Mouse (Mus musculus) ovary, postnatal 14 days (tissue): Measurements from ENCODE around the gene Kcnd1.
"Not testable (repeated sequence)": the region's sequence is repeated elsewhere in the genome, so short reads cannot be mapped to it uniquely, and the experiment has no call there.

Experiments used
- DNase-seq: peaks from one replicate; pipeline ENCODE4 v3.0.0; 2022; ENCODE audit warnings: low spot score

Gene Kcnd1

DNA sequence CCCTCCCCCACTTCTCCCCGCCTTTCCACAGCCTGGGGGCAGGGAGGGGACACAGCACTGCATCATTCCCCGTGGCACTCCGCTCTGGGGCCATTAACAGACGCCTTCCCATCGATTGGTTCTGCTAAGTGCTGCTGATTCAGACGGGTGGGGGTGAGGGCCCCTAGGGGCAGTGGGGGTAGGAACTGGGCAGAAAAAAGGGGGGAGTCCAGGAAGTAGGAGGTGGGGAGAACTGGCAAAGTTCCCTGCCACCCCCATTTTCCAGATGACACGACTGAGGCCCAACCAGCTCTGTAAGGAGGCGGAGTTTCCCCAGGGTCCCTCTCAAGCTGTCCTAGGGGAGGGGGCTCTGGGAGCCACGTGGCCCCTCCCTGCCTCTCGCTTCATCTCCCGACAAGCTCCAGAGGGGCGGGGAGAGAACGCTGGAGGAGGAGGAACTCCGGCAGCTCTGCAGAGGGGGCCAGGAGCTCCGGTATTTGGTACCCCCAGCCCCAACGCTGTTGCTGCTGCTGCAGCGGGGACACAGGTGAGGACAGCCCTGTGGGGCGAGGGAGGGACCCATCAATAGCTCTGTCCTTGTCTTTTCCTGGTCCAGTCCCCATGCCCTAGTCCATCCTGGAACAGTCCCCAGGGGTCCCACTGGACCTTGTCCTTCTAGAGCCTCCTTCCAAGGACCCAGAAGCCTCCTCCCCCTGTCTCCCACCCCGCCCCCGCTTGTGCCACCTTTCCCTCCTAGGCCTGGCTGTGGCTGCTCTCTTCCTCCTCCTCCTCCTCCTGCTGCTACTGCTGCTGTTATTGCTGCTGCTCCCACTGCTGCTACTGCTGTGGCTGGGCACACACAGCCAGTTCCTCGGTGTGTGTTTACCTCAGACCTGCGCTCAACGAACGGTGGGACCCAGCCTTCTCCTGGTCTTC is at the start of gene Kcnd1:
Gene Kcnd1, plus strand, starts transcription at position 425 of the 915 bp plus-strand sequence.
- no peak for DNase-seq

DNA sequence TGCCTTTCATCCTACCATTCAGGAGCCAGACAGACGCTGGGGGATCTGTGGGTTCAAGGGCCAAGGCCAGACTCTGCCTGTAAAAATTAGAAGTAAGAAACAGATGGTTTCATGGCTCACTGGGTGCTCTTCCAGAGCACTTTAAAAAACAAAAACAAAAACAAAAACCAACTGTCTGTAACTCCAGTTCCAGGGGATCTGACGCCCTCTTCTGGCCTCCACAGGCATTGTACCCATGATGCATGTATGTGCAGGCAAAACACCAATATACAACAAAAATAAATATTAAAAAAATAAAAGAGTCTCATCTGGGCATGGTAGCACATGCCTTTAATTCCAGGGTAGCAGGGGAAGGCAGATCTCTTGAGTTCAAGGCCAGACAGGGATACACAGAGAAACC is 49.3 kb upstream of the Kcnd1 start:
- DNase-seq: no peak

DNA sequence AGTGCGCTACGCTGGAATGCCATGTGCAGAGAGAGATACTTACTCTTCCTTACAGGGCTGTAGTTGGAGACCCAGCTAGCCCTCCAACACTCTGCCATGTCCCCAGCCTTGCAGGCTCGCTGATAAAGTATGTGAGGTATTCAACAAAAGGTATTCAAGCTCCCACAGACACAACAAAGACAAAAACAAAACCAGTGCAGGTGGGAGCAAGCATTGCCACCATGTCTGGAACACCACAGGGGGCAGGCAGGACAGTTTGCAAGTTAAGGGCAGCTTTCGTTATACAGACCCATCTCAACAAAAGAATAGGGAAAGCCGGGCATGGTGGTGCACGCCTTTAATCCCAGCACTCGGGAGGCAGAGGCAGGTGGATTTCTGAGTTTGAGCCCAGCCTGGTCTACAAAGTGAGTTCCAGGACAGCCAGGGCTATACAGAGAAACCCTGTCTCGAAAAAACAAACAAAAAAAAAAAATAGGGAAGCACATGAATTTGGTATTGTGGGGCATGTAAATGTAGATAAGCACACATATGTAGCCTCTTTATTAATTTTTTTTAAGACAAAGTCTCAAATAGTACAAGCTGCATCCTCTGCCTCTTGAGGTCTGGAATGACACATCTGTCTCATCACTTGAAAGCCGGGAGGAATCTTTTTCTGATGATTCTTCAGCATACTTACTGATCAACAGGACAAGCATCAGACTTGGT is 46.4 kb upstream of the Kcnd1 start:
- DNase-seq: no peak

DNA sequence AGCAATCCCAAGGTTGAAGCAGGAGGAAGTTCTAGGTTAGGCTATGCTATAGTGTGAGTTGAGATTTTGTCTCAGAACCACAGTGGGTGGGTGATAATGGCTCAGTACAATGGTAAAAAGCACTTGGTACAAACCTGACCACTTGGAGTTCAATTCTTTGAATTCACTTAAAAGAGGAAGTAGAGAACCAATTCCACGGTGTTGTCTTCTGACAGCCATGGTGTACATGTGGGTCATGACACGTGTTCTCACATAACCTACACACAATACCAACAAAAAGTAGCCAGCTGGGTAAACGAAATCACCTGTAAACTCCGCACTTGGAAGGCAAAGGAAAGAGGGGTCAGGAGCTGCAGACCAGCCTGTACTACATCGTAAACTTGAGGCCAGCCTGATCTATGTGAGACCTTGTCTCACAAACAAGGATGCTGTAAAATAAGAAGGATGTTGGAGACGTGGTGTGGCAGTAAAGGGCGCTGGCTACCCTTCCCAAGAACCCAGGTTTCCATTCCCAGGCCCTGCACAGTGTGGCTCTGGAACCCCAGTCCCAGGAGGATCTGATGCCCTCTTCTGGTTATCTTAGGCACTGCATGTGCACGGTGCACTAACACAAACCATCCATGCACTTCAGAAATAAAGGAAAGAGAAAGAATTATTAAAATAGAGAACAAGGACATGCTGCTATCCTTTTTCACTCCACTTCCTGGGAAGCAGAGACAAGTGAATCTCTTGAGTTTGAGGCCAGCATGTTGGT is 45.6 kb upstream of the Kcnd1 start:
- peak; percentile 54 for DNase-seq

DNA sequence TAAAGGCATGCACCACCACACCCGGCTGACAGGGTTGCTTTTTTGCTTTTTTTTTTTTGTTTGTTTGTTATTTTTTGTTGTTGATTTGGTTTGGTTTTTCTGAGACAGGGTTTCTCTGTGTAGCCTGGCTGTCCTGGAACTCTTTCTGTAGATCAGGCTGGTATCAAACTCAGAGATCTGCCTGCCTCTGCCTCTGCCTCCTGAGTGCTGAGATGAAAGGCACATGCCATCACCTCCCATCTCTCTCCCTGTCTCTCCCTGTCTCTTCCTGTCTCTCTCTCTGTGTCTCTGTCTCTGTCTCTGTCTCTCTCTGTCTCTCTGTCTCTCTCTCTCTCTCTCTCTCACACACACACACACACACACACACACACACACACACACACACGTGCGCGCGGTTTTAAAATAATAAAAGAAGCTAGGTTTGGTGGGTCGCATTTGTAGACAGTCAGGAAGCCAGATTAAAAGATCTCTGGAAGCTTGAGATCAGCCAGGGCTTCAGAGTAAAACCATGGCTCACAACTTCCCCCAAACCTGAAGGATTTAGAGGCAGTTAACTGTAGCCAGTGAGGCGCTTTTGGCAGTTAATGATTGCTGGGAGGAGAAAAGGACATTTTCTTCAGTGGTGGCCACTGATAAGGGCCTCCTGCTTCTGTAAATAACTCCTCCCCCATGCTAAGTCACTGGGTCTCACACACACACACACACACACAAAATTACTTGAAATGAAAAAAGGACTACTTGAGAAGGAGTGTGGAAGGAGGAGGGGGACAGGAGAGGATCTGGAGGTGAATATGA is 43.4 kb upstream of the Kcnd1 start:
- DNase-seq: no peak

DNA sequence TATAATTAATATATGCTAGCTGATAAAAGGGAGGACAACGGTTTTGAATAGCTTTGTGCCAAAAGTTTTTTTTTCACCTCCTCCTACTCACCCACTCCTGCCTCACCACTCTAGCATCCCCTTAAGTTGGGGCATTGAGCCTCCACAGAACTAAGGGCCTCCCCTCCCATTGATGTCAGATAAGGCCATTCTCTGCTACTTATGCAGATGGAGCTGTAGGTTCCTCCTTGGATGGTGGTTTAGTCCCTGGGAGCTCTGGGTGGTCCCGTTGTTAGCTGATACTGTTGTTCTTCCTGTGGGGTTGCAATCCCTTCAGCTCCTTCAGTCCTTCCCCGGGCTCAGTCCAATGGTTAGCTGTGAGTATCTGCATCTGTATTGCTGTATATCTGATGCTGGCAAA is 42.8 kb upstream of the Kcnd1 start:
- DNase-seq: no peak

DNA sequence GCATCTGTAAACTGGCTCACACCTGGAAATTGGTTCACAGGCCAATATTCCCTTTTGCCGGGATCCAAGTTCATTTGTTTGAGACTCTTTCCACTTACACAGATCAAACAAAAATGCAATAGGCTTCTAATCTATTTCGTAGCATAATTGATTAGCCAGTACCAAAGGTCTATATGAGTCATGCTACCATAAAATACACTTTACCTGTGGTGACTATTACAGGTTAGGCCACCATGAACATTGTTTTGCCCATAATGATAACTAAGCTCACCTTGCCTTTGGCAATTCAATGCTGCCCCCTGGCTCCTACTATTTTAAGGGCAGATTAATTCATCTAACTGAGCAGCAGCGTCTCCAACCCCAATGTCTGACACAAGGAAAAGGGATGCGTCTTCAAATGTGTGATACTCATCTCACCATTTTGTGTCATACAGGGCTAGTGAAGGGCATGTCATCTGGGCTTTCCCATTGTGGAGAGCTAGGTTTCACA is 39.4 kb upstream of the Kcnd1 start:
- DNase-seq: no peak

DNA sequence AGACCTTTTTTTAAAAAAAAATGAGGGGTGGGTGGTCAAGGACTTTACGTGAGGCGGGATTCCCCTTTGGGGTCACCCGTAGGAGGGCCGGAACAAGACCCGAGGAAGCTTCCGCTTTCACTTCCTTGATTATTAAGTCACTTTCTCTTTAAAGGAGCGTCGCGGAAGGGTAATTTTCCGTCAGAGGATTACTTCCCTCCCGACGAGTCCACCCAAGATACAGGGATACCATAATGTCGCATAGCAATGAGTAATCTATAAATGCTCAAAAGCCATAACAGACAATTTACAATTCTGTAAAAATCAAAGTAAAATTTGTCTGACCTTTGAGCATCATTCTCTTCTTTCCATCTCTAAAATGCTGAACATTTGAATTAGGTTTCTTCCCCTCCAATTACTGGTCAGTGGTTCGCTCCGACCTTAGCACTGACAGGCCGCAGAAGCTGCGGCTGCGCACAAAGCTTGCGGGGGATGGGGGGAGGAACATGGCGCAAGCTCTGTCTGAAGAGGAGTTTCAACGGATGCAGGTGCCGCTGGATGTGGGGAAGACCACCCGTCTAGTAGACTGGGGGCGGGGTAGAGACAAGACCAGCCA is 32.5 kb upstream of the Kcnd1 start, which contains the start of gene Gripap1:
Gene Gripap1, plus strand, starts transcription at position 224 of the 595 bp plus-strand sequence.
- peak; percentile 41 for DNase-seq

DNA sequence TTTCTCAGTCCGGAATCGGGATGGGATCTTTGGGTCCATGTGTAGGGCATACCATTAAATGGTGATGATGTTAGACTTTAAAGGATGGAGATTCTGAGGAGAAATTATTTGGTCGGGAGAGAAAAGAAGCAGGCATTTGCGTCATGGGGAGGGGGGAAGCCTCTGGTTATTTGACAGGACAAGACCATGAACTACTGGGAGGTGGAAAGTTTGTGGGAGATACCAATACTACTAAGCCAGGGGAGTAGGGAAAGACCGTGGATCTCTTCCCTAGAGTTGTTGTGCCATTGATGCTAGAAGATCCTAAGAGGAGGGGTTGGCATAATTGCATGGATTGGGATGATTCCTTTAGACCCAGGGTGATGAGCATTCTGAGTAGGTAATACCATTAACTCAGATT is 31.8 kb upstream of the Kcnd1 start:
- DNase-seq: no peak

DNA sequence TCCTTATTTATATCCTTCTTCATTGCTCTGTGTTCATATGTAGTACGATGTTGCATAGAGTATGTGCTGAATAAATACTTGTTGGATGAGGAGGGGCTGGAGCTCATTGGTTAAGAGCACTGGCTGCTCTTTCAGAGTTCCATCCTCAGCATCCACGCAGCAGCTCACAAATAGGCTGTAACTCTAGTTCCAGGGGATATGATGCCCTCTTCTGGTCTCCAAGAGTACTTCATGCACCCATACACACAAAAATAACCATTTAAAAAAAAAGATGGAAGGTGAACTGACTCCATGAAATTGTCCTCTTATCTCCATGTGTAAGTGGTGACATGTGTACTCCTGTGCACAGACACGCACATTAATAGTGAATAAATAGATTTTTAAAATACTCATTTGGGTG is 28.7 kb upstream of the Kcnd1 start:
- DNase-seq: no peak

DNA sequence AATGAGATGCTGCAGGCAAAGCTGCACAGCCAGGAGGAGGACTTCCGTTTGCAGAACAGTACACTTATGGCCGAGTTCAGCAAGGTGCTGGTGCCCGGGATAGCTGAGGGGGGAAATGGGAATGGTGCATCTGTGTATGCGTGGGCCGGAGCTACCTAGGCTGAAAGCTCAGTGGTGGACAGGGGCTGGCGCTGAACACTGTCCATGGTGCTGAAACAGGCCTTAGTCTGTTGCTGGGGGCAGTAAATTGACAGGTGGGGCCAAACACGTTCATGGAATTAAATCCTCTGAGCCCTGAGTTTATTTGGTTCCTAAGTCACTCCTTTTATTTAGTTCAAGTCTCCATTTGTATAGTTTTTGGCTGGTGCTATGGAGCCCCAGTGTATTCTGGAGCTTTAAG is 27.1 kb upstream of the Kcnd1 start:
- DNase-seq: peak; percentile 27

DNA sequence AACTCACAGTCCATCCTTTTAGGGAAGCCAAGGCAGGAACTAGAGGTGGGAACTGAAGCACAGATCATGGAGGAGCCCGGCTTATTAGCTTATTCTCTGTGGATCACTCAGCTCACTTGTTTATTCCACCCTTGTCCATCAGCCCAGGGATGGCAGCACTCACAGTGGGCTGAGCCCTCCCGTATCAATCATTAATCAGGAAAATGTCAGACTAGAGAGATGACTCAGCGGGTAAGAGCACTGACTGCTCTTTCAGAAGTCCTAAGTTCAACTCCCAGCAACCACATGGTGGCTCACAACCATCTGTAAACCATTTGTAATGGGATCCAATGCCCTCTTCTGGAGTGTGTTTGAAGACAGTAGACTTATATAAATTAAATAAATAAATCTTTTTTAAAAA is 24.8 kb upstream of the Kcnd1 start:
- DNase-seq: no peak

DNA sequence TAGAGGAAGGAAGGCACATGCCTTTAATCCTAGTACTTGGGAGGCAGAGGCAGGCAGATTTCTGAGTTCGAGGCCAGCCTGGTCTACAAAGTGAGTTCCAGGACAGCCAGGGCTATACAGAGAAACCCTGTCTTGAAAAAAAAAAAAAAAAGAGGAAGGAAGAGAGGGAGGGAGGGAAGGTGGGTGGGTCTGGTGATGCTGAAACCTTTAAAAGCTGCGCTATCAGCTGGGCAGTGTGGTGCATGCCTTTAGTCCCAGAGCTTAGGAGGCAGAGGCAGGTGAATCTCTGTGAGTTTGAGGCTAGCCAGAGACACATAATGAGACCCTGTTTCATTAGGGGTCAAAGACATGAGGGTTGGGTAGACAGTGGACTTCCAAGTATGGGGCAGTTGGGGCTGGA is 19.9 kb upstream of the Kcnd1 start:
- not testable (repeated sequence) for DNase-seq

DNA sequence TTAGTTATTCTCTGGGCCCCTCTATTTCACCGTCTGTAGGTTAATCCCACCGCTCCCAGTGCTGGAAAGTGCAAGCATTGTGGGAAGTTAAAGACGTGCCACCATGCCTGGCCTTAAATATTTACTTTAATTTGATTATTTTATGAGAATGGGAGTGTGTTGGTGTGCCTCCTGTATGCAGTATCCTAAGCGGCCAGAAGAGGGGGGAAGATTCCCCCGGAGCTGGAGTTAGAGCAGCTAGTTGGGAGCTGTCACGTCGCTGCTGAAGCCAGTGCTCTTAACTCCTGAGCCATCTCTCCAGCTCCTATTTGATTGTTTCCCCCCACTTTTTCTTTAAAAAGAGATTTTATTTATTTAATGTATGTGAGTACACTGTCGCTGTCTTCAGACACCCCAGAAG is 7.1 kb upstream of the Kcnd1 start:
- peak; percentile 13 for DNase-seq

DNA sequence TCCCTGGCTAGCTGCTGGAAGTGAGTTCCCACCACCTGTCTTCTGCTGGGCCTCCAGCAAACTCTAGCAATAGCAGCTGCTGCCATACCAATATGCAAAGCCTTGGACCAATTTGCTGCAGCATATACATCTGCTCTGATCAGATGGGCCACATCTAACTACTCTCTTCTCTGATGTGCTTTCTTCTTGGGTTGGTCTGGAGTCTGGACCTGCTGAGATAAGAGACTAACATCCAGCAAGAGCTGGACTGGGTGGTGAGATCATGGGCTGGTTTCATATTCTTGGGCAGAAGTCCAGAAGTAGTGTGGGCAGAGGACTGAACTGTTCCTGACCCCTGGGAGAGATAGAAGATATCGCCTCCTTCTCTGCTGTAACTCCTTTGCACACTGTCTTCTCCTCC is 15.1 kb downstream of the Kcnd1 start:
- no peak for DNase-seq

DNA sequence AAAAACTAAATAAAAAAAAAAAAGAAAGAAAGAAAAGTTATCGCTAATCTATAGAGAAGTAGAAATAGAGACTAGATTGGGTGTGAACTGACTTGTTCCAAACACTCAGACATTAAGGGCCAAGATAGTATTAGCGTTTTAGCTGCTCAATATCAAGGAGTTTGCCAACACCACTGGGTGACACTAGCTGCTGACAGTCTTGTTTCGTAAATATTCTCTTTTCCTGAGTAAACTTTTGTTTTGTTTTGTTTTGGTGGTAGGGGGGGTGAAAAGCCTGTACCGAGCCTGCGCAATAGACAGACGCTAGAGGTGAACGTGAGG is 18.7 kb downstream of the Kcnd1 start:
- DNase-seq: no peak

DNA sequence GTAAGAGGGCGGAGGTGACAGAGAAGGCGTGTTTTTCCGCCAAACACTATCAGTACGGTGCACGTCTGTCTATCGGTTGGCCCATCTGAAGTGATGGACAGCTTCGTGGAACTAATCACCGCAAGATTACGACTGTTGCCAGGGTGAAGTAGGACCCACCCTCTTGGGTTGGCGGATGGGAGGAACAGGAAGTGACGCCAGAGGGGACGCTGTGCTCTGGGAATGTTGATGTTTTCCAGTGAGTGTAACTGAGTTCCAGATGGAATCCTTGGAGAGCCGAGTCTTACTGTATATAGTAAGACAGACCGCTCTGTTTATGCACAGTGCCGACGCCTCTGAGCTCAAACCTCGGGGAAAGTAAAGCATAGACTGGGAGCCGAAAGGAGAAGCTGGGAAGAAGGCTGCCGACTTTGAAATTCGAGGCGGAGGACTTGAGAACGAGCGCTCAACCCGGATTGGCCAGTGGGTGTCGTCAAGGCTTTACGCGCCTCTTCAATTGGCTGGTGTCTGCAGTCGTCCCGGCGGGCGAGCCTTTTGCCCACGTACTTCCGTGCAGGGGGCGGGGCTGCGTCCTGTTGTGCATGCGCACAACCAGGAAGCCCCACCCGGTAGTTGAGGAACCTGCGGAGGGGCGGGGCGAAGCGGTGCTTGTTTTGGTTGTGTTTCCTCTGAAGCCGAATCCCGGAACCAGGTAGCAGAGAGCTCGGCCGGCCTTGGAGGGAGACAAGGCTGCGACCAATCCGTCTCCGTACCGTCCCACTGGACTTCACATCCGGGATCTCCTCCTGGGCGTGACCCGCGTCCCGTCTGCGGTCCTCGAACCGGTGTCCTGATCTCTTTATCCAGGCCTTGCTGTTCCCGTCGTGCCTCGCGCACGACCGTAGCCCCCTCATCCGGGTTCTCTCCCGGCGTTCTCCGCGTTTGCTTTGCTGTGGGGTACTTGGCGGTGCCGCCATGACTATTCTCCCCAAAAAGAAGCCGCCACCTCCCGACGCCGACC is 19.4 kb downstream of the Kcnd1 start, which contains the start of gene Otud5:
Gene Otud5, plus strand, starts transcription at position 202 of the 1,000 bp plus-strand sequence.
- DNase-seq: peak; percentile 76

DNA sequence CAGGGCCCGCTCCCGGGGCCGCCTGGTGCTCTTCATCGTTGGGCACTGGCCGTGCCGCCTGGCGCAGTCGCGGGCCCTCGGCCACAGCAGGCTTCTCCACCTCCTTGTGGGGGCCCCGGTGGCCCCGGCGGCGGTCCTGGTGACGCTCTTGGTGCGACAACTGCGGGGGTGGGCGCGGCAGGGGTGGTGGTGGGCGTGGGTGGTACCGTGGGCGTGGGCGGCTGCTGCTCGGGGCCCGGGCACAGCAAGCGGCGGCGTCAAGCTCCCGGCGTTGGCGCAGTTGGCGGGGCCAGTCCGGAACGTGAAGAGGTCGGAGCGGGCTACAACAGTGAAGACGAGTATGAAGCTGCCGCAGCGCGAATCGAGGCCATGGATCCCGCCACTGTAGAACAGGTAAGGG is 20.2 kb downstream of the Kcnd1 start:
- no peak for DNase-seq

DNA sequence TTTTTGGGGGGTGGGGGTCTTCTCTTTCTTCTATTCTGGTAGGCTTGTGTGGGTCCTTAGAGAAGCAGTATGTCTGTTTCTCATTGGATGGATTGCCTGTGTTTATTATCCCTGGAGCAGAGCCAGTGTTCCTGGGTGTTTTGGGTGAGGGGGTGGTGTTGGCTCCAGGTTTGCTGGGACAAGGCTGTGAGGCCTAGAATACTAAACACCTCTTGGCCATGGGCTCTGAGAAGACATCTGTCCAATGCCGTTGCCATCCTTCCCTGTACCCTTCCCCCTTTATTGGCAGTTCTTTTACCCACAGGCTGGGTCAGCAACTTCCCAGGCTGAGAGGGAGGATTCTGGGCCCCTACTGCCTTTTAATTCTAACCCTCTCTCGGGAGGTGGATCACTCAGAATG is 25.8 kb downstream of the Kcnd1 start:
- DNase-seq: no peak

DNA sequence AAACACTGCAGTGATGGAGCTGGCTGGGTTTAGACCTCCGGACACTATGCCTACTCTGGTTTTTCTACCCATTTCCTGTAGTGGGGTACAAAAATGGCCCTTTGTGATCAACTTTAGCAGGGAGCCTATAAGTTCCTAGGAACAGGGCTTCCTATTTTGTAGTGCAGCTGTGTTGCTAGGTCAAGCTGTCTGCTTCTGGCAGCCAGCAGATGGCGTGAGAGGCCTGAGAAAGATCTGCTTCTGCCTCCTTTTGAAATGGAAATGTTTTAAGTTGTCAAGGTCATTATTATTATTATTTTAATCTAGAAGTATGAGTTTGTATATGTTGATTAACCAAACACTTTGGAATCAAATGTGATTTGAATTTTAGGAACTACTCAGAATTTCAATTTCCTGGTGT is 32.5 kb downstream of the Kcnd1 start:
- DNase-seq: no peak
